Mouse (Mus musculus): Measurements from ENCODE around the gene Col6a4.

The Col6a4 gene

GRCm38 (mm10) chr9:106073956-106074355 is 22.6 kb downstream of the Col6a4 start:
- in situ Hi-C loops (cut with MboI, MseI), result no loop called here

- in situ Hi-C loops (cut with MboI, MseI), result no loop called here
Observed at GRCm38 (mm10) chr9:106071651-106072050, 24.9 kb downstream of the Col6a4 start.

- in situ Hi-C loops (cut with MboI, MseI), result no loop called here
Observed at GRCm38 (mm10) chr9:106053446-106053845, 43.1 kb downstream of the Col6a4 start.

GRCm38 (mm10) chr9:106043921-106044503 is 52.6 kb downstream of the Col6a4 start:
- in situ Hi-C loops (cut with MboI, MseI), result no loop called here

GRCm38 (mm10) chr9:106039915-106040659 is 56.5 kb downstream of the Col6a4 start:
- in situ Hi-C loops (cut with MboI, MseI), result no loop called here

- in situ Hi-C loops (cut with MboI, MseI), result no loop called here
Observed at GRCm38 (mm10) chr9:106039276-106039675, 57.3 kb downstream of the Col6a4 start.

- in situ Hi-C loops (cut with MboI, MseI), result no loop called here
Observed at GRCm38 (mm10) chr9:106038865-106039264, 57.7 kb downstream of the Col6a4 start.

- in situ Hi-C loops (cut with MboI, MseI), result no loop called here
Observed at GRCm38 (mm10) chr9:106015666-106016065, 80.9 kb downstream of the Col6a4 start.

- in situ Hi-C loops (cut with MboI, MseI), result no loop called here
Observed at GRCm38 (mm10) chr9:106013139-106013538, 83.4 kb downstream of the Col6a4 start.

- in situ Hi-C loops (cut with MboI, MseI), result loop anchor here (10.0 kb wide), 1 partner anchor 1387 kb away; no protein-coding TSS in a partner anchor
Observed at GRCm38 (mm10) chr9:105997955-105998354, 98.6 kb downstream of the Col6a4 start.

GRCm38 (mm10) chr9:105992425-105992824 is 104.2 kb downstream of the Col6a4 start:
- in situ Hi-C loops (cut with MboI, MseI), result loop anchor here (10.0 kb wide), 1 partner anchor 1392 kb away; no protein-coding TSS in a partner anchor

GRCm38 (mm10) chr9:105990099-105990498 is 106.5 kb downstream of the Col6a4 start:
- in situ Hi-C loops (cut with MboI, MseI), result loop anchor here (10.0 kb wide), 1 partner anchor 1395 kb away; no protein-coding TSS in a partner anchor

- in situ Hi-C loops (cut with MboI, MseI), result no loop called here
Observed at GRCm38 (mm10) chr9:105989468-105989867, 107.1 kb downstream of the Col6a4 start.

- in situ Hi-C loops (cut with MboI, MseI), result no loop called here
Observed at GRCm38 (mm10) chr9:105988096-105988495, 108.5 kb downstream of the Col6a4 start.

GRCm38 (mm10) chr9:105984931-105985519 is 111.6 kb downstream of the Col6a4 start:
- in situ Hi-C loops (cut with MboI, MseI), result no loop called here

GRCm38 (mm10) chr9:105978479-105978878 is 118.1 kb downstream of the Col6a4 start:
- in situ Hi-C loops (cut with MboI, MseI), result no loop called here

GRCm38 (mm10) chr9:105976871-105977270 is 119.7 kb downstream of the Col6a4 start:
- in situ Hi-C loops (cut with MboI, MseI), result no loop called here

GRCm38 (mm10) chr9:105976314-105976713 is 120.3 kb downstream of the Col6a4 start:
- in situ Hi-C loops (cut with MboI, MseI), result no loop called here

GRCm38 (mm10) chr9:105973736-105974135 is 122.8 kb downstream of the Col6a4 start:
- in situ Hi-C loops (cut with MboI, MseI), result no loop called here

GRCm38 (mm10) chr9:105972031-105972430 is 124.6 kb downstream of the Col6a4 start:
- in situ Hi-C loops (cut with MboI, MseI), result no loop called here

- in situ Hi-C loops (cut with MboI, MseI), result no loop called here
Observed at GRCm38 (mm10) chr9:105971351-105971894, 125.2 kb downstream of the Col6a4 start.

GRCm38 (mm10) chr9:105970901-105971300 is 125.7 kb downstream of the Col6a4 start:
- in situ Hi-C loops (cut with MboI, MseI), result no loop called here

Measured in T-helper 1 cell (primary cell).